1 mouse cellular context compared by ENCODE assay signal in genomic region chr10:89696270-89696669, GRCm38 (mm10).
TF ChIP-seq lines count a peak whose summit lies in the region.

No protein-coding gene starts in this region.

TF ChIP-seq in MEL, 35 proteins besides CTCF, POLR2A, EP300 and RAD21:
- peak; percentile 57 for TF ChIP-seq ZC3H11A (IDR thresholded peaks at IDR 0.05; ENCODE audit: low read depth, low read length)
- peak; percentile 69 for TF ChIP-seq RCOR1 (IDR thresholded peaks at IDR 0.05; ENCODE audit: low read depth, low read length)
- 0 out of 2 replicates have a peak, but pooled peaks have one; percentile 32 for TF ChIP-seq TBP (IDR thresholded peaks at IDR 0.05; ENCODE audit: low read depth, low read length)
- TF ChIP-seq SMC3 (IDR thresholded peaks at IDR 0.05; ENCODE audit: low read depth, low read length) = peak; percentile 46
- peak; percentile 79 for TF ChIP-seq MYC (IDR thresholded peaks at IDR 0.05; ENCODE audit: low read depth, low read length)
